Mouse (Mus musculus) intestine, postnatal 0 days (tissue): ENCODE data around the gene Gja5. TPM values are rescaled to one million over a fixed set of nuclear protein-coding genes. Genes with fewer than 3 reads are reported as not detected.

ENCODE experiments used
- ATAC-seq: fragments of 200-750 bp; cut with Nextera tagmentation; 2 replicates; pipeline ENCODE4 v1.8.0; 2017; ENCODE audit warnings: mild to moderate bottlenecking, moderate TSS enrichment, moderate library complexity
- H3K27ac ChIP-seq: fragments of 300-500 bp; sonication (generic); 2 replicates; pipeline ENCODE4 v1.5.1; 2014; ENCODE audit warnings: mild to moderate bottlenecking, low read depth, low read length, moderate library complexity
- H3K27me3 ChIP-seq: fragments of 300-500 bp; sonication (generic); replicated peaks from 2 replicates; pipeline ENCODE4 v1.6.1; 2014; ENCODE audit warnings: low read length, mixed read lengths; ENCODE audit not compliant: control insufficient read depth, insufficient read depth
- H3K36me3 ChIP-seq: fragments of 300-500 bp; sonication (generic); 2 replicates; pipeline ENCODE4 v1.6.1; 2014; ENCODE audit warnings: mild to moderate bottlenecking, moderate library complexity; ENCODE audit not compliant: control insufficient read depth, insufficient read depth
- H3K4me1 ChIP-seq: fragments of 300-500 bp; sonication (generic); replicated peaks from 2 replicates; pipeline ENCODE4 v1.6.1; 2014; ENCODE audit warnings: antibody characterized with exemption, low read length, mixed read lengths; ENCODE audit not compliant: control insufficient read depth, insufficient read depth
- H3K4me2 ChIP-seq: fragments of 300-500 bp; sonication (generic); replicated peaks from 2 replicates; pipeline ENCODE4 v1.6.1; 2014; ENCODE audit warnings: low read depth, mild to moderate bottlenecking, moderate library complexity
- H3K4me3 ChIP-seq: fragments of 300-500 bp; sonication (generic); 2 replicates; pipeline ENCODE4 v1.5.1; 2014; ENCODE audit warnings: low read depth, low read length
- H3K9ac ChIP-seq: fragments of 300-500 bp; sonication (generic); 2 replicates; pipeline ENCODE4 v1.6.1; 2014; ENCODE audit warnings: mild to moderate bottlenecking, low read depth, low read length
- H3K9me3 ChIP-seq: fragments of 300-500 bp; sonication (generic); 2 replicates; pipeline ENCODE4 v1.6.1; 2016; ENCODE audit warnings: mixed run types; ENCODE audit not compliant: control insufficient read depth
- CTCF ChIP-seq: sonication (generic); IDR thresholded peaks from 2 replicates; pipeline ENCODE4 v1.5.1; 2016; ENCODE audit warnings: low read depth, mild to moderate bottlenecking, control low read depth, antibody characterized with exemption, moderate library complexity
- WGBS: fragments of 180-500 bp; shearing (Covaris S2); extraction: QIAGEN DNeasy Blood & Tissue Kit; methylation state at CpG from one replicate; pipeline ENCODE4 v1.1.7; 2014; 5-methylcytosine and 5-hydroxymethylcytosine counted together
- polyA plus RNA-seq: library from polyadenylated mRNA; unstranded; fragments of >200 nt; fragmentation: Nextera tagmentation; extraction: Ambion mirVana; gene quantifications from 2 replicates; pipeline ENCODE4 v1.2.1, GENCODE M21; 2015

Gene Gja5
- polyA plus RNA-seq: 5.3 and 6.6 TPM in 2 replicates

DNA sequence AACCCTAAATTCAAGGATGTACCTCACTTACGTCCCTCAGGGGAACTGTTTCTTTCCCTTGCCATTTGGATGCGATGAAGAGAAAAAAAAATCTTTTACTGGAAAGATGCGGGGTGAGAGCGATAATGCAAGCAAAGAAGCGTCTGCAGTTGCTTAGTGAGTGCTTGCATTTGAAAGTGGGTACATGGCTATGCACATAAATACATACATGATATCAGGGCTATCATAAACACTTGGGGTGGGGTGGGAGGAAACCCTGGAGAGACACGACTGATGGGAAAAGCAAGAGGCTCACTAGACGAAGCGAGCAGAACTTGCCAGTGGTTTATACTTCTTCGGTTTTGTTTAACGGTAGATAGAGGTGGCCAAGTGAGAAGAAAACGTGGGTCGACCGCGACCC, at the start of gene Gja5:
Gja5 (plus strand) TSS at position 301 of the 400 bp plus-strand sequence.
- Histone ChIP-seq H3K4me1 (peaks cover 4% of the 10 kb centered on the region; the same call in 1 of the 2 replicates), H3K27ac (peak within 1 kb of the TSS; percentile 77), H3K4me2 (peak within 1 kb of the TSS; percentile 95), H3K9me3 (no peaks in the 10 kb centered on the region), H3K9ac (peak within 1 kb of the TSS; percentile 90), H3K4me3 (peak within 1 kb of the TSS; percentile 79), H3K36me3 (no peaks in the 10 kb centered on the region), H3K27me3 (no peaks in the 10 kb centered on the region)
- no peak for TF ChIP-seq CTCF
- no peak for ATAC-seq
- 9% methylated on average over 14 of the region's 14 CpGs for whole genome bisulfite sequencing

DNA sequence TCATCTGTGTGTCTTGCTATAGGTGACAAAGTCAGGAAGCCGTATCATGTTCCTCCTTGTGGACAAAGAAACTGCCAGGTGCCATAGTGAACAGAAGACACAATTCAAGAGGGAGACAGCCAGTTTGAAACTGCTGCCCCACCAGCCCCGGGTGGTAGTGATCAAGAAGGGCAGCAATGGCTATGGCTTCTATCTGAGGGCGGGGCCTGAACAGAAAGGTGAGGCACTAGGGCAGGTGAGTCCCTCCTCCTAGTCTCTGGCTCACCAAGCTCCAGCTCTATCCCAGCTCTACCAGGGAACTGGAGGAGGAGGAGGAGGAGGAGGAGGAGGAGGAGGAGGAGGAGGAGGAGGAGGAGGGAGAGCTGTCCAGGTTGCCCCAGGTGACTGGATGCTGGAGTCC, 48.7 kb upstream of the Gja5 start:
- Histone ChIP-seq H3K4me2 (no peak overlapping the region), H3K27ac (no peak overlapping the region), H3K36me3 (peaks cover 15% of the 10 kb centered on the region; the same call in 1 of the 2 replicates), H3K27me3 (no peaks in the 10 kb centered on the region), H3K9me3 (no peaks in the 10 kb centered on the region), H3K4me1 (no peaks in the 10 kb centered on the region), H3K4me3 (no peak overlapping the region), H3K9ac (no peak overlapping the region)
- ATAC-seq: no peak
- no peak for TF ChIP-seq CTCF
- 57% methylated on average over 3 of the region's 3 CpGs for WGBS

DNA sequence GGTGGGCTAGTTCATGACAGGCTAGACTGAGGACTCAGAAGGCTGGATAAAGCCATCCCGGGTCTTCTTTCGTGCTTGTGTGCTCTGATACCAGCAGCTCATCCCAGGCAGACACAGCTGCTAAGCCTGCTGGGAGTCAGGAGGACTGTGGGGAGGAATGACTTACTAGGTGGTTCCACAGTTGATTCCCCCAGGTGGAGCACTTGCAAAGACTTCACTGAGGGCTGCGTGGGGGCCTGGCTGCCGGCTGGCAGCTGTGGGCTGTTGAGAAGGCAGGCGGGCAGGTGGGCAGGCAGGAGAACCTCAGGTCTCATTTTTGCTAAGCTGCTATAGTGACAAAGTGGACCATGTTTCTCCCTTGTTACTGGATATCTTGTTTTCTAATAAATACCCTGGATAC, 44.0 kb upstream of the Gja5 start:
- WGBS: 97% methylated on average over 5 of the region's 5 CpGs

DNA sequence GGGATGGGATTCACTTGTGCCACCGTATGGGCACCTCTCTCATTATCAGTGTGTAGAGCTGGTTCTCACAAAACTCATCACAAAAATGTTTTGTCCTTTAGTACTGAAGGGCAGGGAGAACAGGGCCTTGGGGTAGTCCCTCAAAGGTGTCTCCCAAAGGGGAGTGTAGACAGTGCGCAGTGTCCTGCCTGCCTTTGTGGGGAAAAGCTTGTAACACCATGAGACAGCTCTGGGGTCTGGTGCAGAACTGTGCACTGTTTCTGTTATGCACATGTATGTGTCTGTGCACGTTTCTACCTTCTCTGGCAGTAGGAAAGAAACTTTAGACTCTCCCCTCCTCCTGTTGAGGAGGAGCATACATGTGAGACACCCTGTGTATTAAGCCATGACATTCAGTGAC, 36.6 kb upstream of the Gja5 start:
- no peak for ATAC-seq
- H3K27me3 ChIP-seq: no peaks in the 10 kb centered on the region
- H3K9ac ChIP-seq: no peak overlapping the region
- H3K4me3 ChIP-seq: no peak overlapping the region
- no peak overlapping the region for H3K27ac ChIP-seq
- no peak overlapping the region for H3K4me2 ChIP-seq
- peaks cover 52% of the 10 kb centered on the region for H3K36me3 ChIP-seq
- no peak for TF ChIP-seq CTCF
- H3K9me3 ChIP-seq: no peaks in the 10 kb centered on the region
- H3K4me1 ChIP-seq: no peaks in the 10 kb centered on the region
- WGBS: 85% methylated on average over 3 of the region's 3 CpGs

More for the DNA sequence above, 44.0 kb upstream of the Gja5 start:
- H3K9me3 ChIP-seq: no peaks in the 10 kb centered on the region
- H3K4me2 ChIP-seq: no peak overlapping the region
- peaks cover 11% of the 10 kb centered on the region; the same call in 1 of the 2 replicates for H3K36me3 ChIP-seq
- H3K9ac ChIP-seq: no peak overlapping the region
- no peak for ATAC-seq
- H3K4me3 ChIP-seq: no peak overlapping the region
- no peaks in the 10 kb centered on the region for H3K27me3 ChIP-seq
- TF ChIP-seq CTCF: no peak
- no peaks in the 10 kb centered on the region for H3K4me1 ChIP-seq
- no peak overlapping the region for H3K27ac ChIP-seq

DNA sequence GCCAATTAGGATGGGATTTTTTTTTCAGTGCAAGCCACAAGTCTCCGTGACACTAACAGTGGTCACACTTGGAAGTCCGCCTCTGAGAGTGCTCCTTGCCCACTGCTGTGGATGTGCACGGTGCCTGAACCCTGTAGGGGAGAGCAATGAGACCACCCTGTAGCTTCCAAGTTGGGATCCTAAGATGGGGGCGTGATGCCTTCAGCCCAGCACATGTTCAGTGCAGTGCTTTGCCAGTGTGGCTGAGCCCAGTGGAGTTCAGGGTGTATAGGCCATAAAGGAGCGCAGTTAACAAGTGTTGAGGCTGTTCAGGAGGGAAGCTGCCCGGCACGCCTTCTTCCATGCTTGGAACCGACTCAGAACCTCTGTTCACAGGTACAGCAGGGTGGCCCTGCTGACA, 35.9 kb upstream of the Gja5 start:
- Histone ChIP-seq H3K36me3 (peaks cover 59% of the 10 kb centered on the region), H3K4me3 (no peak overlapping the region), H3K9me3 (no peaks in the 10 kb centered on the region), H3K4me2 (no peak overlapping the region), H3K9ac (no peak overlapping the region), H3K27ac (no peak overlapping the region), H3K4me1 (no peaks in the 10 kb centered on the region), H3K27me3 (no peaks in the 10 kb centered on the region)
- no peak for TF ChIP-seq CTCF
- ATAC-seq: peak; percentile 22; the same call in 1 of the 2 replicates
- 92% methylated on average over 8 of the region's 8 CpGs for WGBS

DNA sequence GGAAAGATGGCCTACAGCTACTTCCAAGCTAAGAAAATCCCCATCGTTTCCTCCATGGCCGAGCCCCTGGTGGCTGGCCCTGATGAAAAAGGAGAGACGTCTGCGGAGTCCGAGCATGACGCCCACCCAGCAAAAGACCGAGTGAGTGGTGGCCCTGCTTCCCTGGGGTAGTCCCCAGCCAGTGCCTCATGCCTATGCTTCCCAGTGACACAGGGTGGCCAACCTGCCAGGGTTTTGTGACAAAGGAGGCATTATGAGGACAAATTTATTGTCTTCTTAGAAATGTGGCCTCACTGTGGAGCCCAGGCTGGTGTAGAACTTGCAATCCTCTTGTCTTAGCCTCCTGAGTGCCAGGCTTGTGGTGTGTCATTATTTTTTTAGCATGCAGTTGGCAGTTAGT, 35.4 kb upstream of the Gja5 start:
- 96% methylated on average over 7 of the region's 7 CpGs for WGBS
- peaks cover 63% of the 10 kb centered on the region for H3K36me3 ChIP-seq

DNA sequence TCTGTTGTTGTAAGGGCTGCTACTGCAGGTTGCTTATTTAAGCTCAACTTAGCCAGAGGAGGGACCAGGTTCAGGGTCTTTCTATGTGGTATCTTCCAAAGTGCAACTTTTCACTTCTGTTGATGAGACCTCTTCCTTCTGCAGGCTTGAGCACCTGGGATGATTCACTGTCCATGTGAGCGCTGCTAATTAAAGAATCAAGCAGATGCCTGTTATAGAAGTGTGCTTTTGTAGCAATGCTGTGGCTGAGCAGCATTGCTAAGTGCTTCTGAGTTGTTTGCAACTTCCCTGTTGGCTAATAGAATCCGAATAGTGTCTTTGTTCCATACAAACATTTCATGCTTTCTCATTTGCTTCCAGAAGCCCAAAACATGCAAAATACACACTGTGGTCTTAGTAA, 34.2 kb upstream of the Gja5 start:
- Histone ChIP-seq H3K27ac (no peak overlapping the region), H3K27me3 (no peaks in the 10 kb centered on the region), H3K36me3 (peaks cover 65% of the 10 kb centered on the region), H3K4me3 (no peak overlapping the region), H3K4me2 (no peak overlapping the region), H3K9me3 (no peaks in the 10 kb centered on the region), H3K9ac (no peak overlapping the region), H3K4me1 (no peaks in the 10 kb centered on the region)
- no peak for ATAC-seq
- no peak for TF ChIP-seq CTCF
- WGBS: 86% methylated on average over 2 of the region's 2 CpGs

More for the DNA sequence above, 35.4 kb upstream of the Gja5 start:
- ATAC-seq: no peak
- H3K9ac ChIP-seq: no peak overlapping the region
- TF ChIP-seq CTCF: no peak
- no peaks in the 10 kb centered on the region for H3K27me3 ChIP-seq
- H3K4me1 ChIP-seq: no peaks in the 10 kb centered on the region
- H3K4me3 ChIP-seq: no peak overlapping the region
- no peak overlapping the region for H3K27ac ChIP-seq
- no peak overlapping the region for H3K4me2 ChIP-seq
- no peaks in the 10 kb centered on the region for H3K9me3 ChIP-seq
